Mouse (Mus musculus) midbrain, postnatal 0 days (tissue): ENCODE data around the gene Insr. TPM values are rescaled to one million over a fixed set of nuclear protein-coding genes. Genes with fewer than 3 reads are reported as not detected.
"Not testable (repeated sequence)": the region's sequence is repeated elsewhere in the genome, so short reads cannot be mapped to it uniquely, and the experiment has no call there.

Source experiments
- ATAC-seq: fragments of 200-750 bp; cut with Nextera tagmentation; 2 replicates; pipeline ENCODE4 v1.8.0; 2017; ENCODE audit warnings: moderate number of reproducible peaks, mild to moderate bottlenecking, moderate TSS enrichment, moderate library complexity; ENCODE audit not compliant: low FRiP score
- DNase-seq: peaks from one replicate; pipeline ENCODE4 v3.0.0-alpha.2; 2015; ENCODE audit warnings: low spot score
- H3K27ac ChIP-seq: fragments of 300-500 bp; sonication (generic); 2 replicates; pipeline ENCODE4 v1.5.1; 2014; ENCODE audit warnings: low read depth, mild to moderate bottlenecking, low read length, mixed read lengths
- H3K27me3 ChIP-seq: fragments of 300-500 bp; sonication (generic); 2 replicates; pipeline ENCODE4 v1.6.1; 2014; ENCODE audit warnings: low read length, control low read depth, mixed read lengths; ENCODE audit not compliant: insufficient read depth
- H3K36me3 ChIP-seq: fragments of 300-500 bp; sonication (generic); 2 replicates; pipeline ENCODE4 v1.6.1; 2014; ENCODE audit warnings: low read length, control low read depth, mixed read lengths; ENCODE audit not compliant: insufficient read depth
- H3K4me1 ChIP-seq: fragments of 300-500 bp; sonication (generic); 2 replicates; pipeline ENCODE4 v1.6.1; 2014; ENCODE audit warnings: mild to moderate bottlenecking, control low read depth, antibody characterized with exemption, low read length, mixed read lengths; ENCODE audit not compliant: insufficient read depth
- H3K4me2 ChIP-seq: fragments of 300-500 bp; sonication (generic); 2 replicates; pipeline ENCODE4 v1.6.1; 2014; ENCODE audit warnings: low read depth, mild to moderate bottlenecking, low read length, mixed read lengths; ENCODE audit not compliant: poor library complexity, severe bottlenecking
- H3K4me3 ChIP-seq: fragments of 300-500 bp; sonication (generic); 2 replicates; pipeline ENCODE4 v1.5.1; 2014; ENCODE audit warnings: low read depth, mild to moderate bottlenecking, low read length, moderate library complexity
- H3K9ac ChIP-seq: fragments of 300-500 bp; sonication (generic); replicated peaks from 2 replicates; pipeline ENCODE4 v1.6.1; 2014; ENCODE audit warnings: mild to moderate bottlenecking, low read length, moderate library complexity, mixed read lengths; ENCODE audit not compliant: poor library complexity, severe bottlenecking
- H3K9me3 ChIP-seq: fragments of 300-500 bp; sonication (generic); 2 replicates; pipeline ENCODE4 v1.6.1; 2016; ENCODE audit warnings: low read length, control low read depth
- CTCF ChIP-seq: IDR thresholded peaks from 2 replicates; pipeline ENCODE4 v1.5.1; 2016; ENCODE audit warnings: antibody characterized with exemption, mild to moderate bottlenecking
- WGBS: fragments of 180-500 bp; shearing (Covaris S2); extraction: QIAGEN DNeasy Blood & Tissue Kit; methylation state at CpG from one replicate; pipeline ENCODE4 v1.1.7; 2014; 5-methylcytosine and 5-hydroxymethylcytosine counted together
- polyA plus RNA-seq: library from polyadenylated mRNA; unstranded; fragments of >200 nt; fragmentation: Nextera tagmentation; extraction: Ambion mirVana; gene quantifications from 2 replicates; pipeline ENCODE4 v1.2.1, GENCODE M21; 2015
- total RNA-seq: library from RNA; depleted of rRNA; stranded (reverse); fragments of >200 nt; gene quantifications from 2 replicates; pipeline ENCODE4 v1.2.3, GENCODE M21; 2014

The Insr gene
- total and polyA plus RNA-seq, 2 experiments from 2014 or later = 32.9 to 40.3 TPM

GRCm38 (mm10) chr8:3209960-3210359, 69.5 kb downstream of the Insr start:
- DNase-seq = no peak
- no peak for ATAC-seq
- no peak overlapping the region for H3K4me2 ChIP-seq
- H3K27ac ChIP-seq = no peak overlapping the region
- no peaks in the 10 kb centered on the region for H3K27me3 ChIP-seq
- TF ChIP-seq CTCF = no peak
- H3K4me3 ChIP-seq = no peak overlapping the region
- no peaks in the 10 kb centered on the region; the same call in none of the 2 replicates for H3K36me3 ChIP-seq
- WGBS = 86% methylated on average over 3 of the region's 3 CpGs
- H3K4me1 ChIP-seq = no peaks in the 10 kb centered on the region
- no peak overlapping the region for H3K9ac ChIP-seq
- no peaks in the 10 kb centered on the region for H3K9me3 ChIP-seq

GRCm38 (mm10) chr8:3209268-3209667, 70.1 kb downstream of the Insr start:
- Histone ChIP-seq H3K4me3 (no peak overlapping the region), H3K36me3 (no peaks in the 10 kb centered on the region; the same call in none of the 2 replicates), H3K4me2 (no peak overlapping the region), H3K9ac (no peak overlapping the region), H3K9me3 (no peaks in the 10 kb centered on the region), H3K4me1 (no peaks in the 10 kb centered on the region), H3K27ac (no peak overlapping the region), H3K27me3 (no peaks in the 10 kb centered on the region)
- TF ChIP-seq CTCF = no peak
- ATAC-seq (no peak), DNase-seq (no peak)
- WGBS = 65% methylated on average over 3 of the region's 3 CpGs

DNA sequence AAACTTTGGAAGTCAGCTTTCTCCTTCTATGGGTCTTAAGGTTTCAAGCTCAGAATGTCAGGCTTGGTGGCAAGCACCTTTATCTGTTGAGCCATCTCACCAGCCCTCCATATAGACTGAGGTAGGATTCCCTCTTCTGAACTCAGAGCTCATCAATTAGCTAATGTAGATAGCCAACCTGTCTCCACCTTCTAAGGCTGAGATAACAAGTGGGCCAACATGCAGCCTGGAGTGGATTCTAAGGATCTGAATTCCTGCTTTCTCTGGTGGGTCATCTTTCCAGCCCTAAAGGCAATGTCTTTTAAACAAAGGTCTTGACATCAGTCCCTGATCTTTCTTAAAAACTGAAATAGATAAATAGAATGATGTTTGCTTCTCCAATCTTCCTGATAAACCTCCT, 70.7 kb downstream of the Insr start:
- Histone ChIP-seq H3K36me3 (no peaks in the 10 kb centered on the region; the same call in none of the 2 replicates), H3K27me3 (no peaks in the 10 kb centered on the region), H3K4me3 (no peak overlapping the region), H3K9ac (no peak overlapping the region), H3K4me1 (no peaks in the 10 kb centered on the region), H3K4me2 (no peak overlapping the region), H3K9me3 (no peaks in the 10 kb centered on the region), H3K27ac (no peak overlapping the region)
- DNase-seq = no peak
- no peak for ATAC-seq
- no peak for TF ChIP-seq CTCF

GRCm38 (mm10) chr8:3204758-3205443, 74.5 kb downstream of the Insr start:
- H3K27me3 ChIP-seq = no peaks in the 10 kb centered on the region
- H3K9ac ChIP-seq = no peak overlapping the region
- DNase-seq = no peak
- no peak for ATAC-seq
- H3K4me2 ChIP-seq = no peak overlapping the region
- H3K4me1 ChIP-seq = no peaks in the 10 kb centered on the region
- peaks cover 16% of the 10 kb centered on the region for H3K36me3 ChIP-seq
- no peaks in the 10 kb centered on the region for H3K9me3 ChIP-seq
- H3K27ac ChIP-seq = no peak overlapping the region
- H3K4me3 ChIP-seq = no peak overlapping the region
- 83% methylated on average over 3 of the region's 3 CpGs for WGBS
- no peak for TF ChIP-seq CTCF

DNA sequence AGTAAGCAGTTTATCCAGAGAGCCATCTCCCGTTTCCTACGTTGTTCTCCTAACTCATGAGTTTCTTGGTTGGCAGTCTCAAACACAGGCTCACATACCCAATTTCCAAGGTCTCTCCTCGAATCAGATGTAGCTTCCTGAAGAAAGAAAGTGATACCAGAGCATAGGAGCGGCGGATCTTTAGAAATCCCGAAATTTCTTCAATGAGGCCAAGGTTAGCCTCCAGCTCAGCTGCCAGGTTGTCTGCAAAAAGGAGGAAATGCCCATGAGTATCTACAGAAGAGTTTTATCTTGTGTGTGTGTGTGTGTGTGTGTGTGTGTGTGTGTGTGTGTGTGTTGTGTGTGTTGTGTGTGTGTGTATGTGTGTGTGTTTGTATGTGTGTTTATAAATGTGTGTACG, 76.6 kb downstream of the Insr start:
- Histone ChIP-seq H3K4me2 (no peak overlapping the region), H3K9ac (no peak overlapping the region), H3K36me3 (peaks cover 25% of the 10 kb centered on the region), H3K27ac (no peak overlapping the region), H3K4me3 (no peak overlapping the region), H3K27me3 (no peaks in the 10 kb centered on the region), H3K4me1 (no peaks in the 10 kb centered on the region), H3K9me3 (no peaks in the 10 kb centered on the region)
- 92% methylated on average over 7 of the region's 7 CpGs for WGBS
- no peak for TF ChIP-seq CTCF
- DNase-seq = no peak
- no peak for ATAC-seq

GRCm38 (mm10) chr8:3194297-3194696, 85.1 kb downstream of the Insr start:
- not testable (repeated sequence) for ATAC-seq, H3K4me1 ChIP-seq, H3K4me2 ChIP-seq, H3K9ac ChIP-seq, H3K4me3 ChIP-seq, H3K9me3 ChIP-seq, H3K27me3 ChIP-seq, H3K27ac ChIP-seq
- DNase-seq = peak; percentile 8
- H3K36me3 ChIP-seq = peaks cover 63% of the 10 kb centered on the region
